Mouse (Mus musculus) liver, embryonic 15.5 days (tissue): Measurements from ENCODE around the gene Nlk. TPM values are rescaled to one million over a fixed set of nuclear protein-coding genes. Genes with fewer than 3 reads are reported as not detected.

ENCODE experiments used
- ATAC-seq: fragments of 200-750 bp; cut with Nextera tagmentation; 2 replicates; pipeline ENCODE4 v1.8.0; 2017; ENCODE audit warnings: moderate number of reproducible peaks, mild to moderate bottlenecking, moderate library complexity; ENCODE audit not compliant: insufficient read depth
- H3K27ac ChIP-seq: fragments of 300-500 bp; sonication (generic); replicated peaks from 2 replicates; pipeline ENCODE4 v1.5.1; 2015; ENCODE audit warnings: mild to moderate bottlenecking, inconsistent platforms
- H3K27me3 ChIP-seq: fragments of 300-500 bp; sonication (generic); 2 replicates; pipeline ENCODE4 v1.6.1; 2015; ENCODE audit warnings: mild to moderate bottlenecking, inconsistent platforms
- H3K36me3 ChIP-seq: fragments of 300-500 bp; sonication (generic); replicated peaks from 2 replicates; pipeline ENCODE4 v1.6.1; 2015; ENCODE audit warnings: moderate library complexity, mild to moderate bottlenecking, inconsistent platforms
- H3K4me1 ChIP-seq: fragments of 300-500 bp; sonication (generic); replicated peaks from 2 replicates; pipeline ENCODE4 v1.6.1; 2015; ENCODE audit warnings: inconsistent platforms
- H3K4me2 ChIP-seq: fragments of 300-500 bp; sonication (generic); 2 replicates; pipeline ENCODE4 v1.6.1; 2015; ENCODE audit warnings: moderate library complexity, mild to moderate bottlenecking, inconsistent platforms
- H3K4me3 ChIP-seq: fragments of 300-500 bp; sonication (generic); replicated peaks from 2 replicates; pipeline ENCODE4 v1.5.1; 2015; ENCODE audit warnings: mild to moderate bottlenecking, inconsistent platforms
- H3K9ac ChIP-seq: fragments of 300-500 bp; sonication (generic); 2 replicates; pipeline ENCODE4 v1.6.1; 2015; ENCODE audit warnings: moderate library complexity, mild to moderate bottlenecking, inconsistent platforms
- H3K9me3 ChIP-seq: fragments of 300-500 bp; sonication (generic); replicated peaks from 2 replicates; pipeline ENCODE4 v1.6.1; 2016; ENCODE audit warnings: inconsistent platforms
- WGBS: fragments of 180-500 bp; shearing (Covaris S2); methylation state at CpG from one replicate; pipeline ENCODE4 v1.1.7; 2015; ENCODE audit warnings: mixed read lengths; ENCODE audit not compliant: insufficient replicate concordance; 5-methylcytosine and 5-hydroxymethylcytosine counted together
- polyA plus RNA-seq: library from polyadenylated mRNA; unstranded; fragments of >200 nt; fragmentation: Nextera tagmentation; extraction: Ambion mirVana; gene quantifications from 2 replicates; pipeline ENCODE4 v1.2.1, GENCODE M21; 2015

Gene Nlk
- 3.3 and 4.1 TPM in 2 replicates for polyA plus RNA-seq

DNA sequence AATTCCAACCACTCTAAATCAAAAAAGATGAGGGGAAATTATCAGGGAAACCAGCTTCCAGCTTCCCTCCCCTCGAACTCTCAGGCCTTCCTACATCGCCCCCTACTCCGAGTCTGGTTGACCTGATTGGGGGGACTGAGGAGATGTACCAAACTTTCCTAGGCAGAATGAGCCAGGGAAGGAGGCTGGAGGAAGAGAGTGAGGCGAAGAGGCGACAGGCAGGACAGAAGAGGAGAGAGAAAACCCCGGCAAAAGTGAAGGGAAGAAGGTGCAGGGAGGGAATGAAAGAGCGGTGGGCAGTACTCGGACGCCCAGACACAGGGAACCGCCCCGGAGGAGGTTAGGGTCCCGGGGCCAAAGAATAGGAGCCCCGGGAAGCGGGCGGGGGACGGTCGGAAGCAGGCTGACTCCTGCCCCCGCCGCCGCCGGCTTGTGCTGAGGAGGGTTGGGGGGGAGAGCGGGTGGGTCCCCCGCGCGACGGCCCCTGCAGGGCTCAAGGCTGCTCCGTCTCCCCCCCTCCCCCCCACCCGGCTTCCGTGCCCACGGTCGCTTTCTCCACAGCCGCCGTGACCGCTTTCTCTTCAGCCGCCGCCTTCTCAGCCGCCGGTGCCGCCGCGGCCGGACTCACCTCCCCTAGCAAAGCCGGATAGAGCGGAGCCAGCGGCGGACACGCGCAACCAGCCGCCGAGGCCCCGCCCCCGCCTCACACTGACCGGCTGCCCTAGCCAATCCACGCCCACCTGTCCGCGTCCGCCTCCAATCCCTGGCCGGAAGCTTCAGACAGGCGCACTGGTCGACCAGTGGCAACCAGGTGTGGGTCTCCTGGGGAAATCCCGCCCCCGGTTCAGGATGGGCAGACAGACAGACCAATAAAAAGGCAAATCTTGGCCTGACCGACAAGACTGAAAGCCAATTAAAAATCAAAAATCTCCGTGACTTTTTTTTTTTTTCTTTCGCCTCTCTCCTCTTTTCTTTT lies at the start of gene Nlk:
Gene Nlk (minus strand): TSS at position 597 of the 976 bp plus-strand sequence.
- under 1% methylated on average over 64 of the region's 65 CpGs for WGBS
- Histone ChIP-seq H3K4me3 (peak within 1 kb of the TSS; percentile 85), H3K27me3 (peaks cover 11% of the 10 kb centered on the region), H3K9ac (peak within 1 kb of the TSS; percentile 81), H3K9me3 (no peaks in the 10 kb centered on the region), H3K36me3 (no peaks in the 10 kb centered on the region), H3K27ac (peak within 1 kb of the TSS; percentile 72), H3K4me1 (peaks cover 24% of the 10 kb centered on the region), H3K4me2 (peak within 1 kb of the TSS; percentile 96)
- peak; percentile 100 for ATAC-seq

DNA sequence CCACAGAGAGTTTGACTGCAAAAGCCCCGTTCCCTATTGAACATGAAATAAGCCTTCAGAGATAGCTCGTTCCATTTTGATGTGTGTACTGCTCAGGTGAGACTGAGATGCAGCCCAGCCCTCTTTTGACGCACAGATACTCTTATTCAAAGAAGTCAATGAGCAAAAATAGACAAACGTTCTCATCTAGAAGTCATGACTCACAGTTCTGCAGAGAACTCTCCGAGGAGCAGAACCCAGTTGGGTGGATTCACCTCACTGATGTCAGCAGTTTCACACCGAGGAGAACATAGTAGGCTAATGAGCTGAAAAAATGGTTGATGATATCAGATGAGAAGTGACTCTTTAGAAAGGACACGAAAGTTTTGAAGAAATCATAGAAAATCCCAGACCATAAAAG lies 49.1 kb upstream of the Nlk start:
- Histone ChIP-seq H3K4me1 (peaks cover 9% of the 10 kb centered on the region), H3K4me2 (no peak overlapping the region), H3K36me3 (peaks cover 7% of the 10 kb centered on the region; the same call in 1 of the 2 replicates), H3K4me3 (no peak overlapping the region), H3K9ac (no peak overlapping the region), H3K27me3 (no peaks in the 10 kb centered on the region), H3K27ac (no peak overlapping the region), H3K9me3 (no peaks in the 10 kb centered on the region)
- no peak for ATAC-seq
- 69% methylated on average over 7 of the region's 7 CpGs for WGBS

DNA sequence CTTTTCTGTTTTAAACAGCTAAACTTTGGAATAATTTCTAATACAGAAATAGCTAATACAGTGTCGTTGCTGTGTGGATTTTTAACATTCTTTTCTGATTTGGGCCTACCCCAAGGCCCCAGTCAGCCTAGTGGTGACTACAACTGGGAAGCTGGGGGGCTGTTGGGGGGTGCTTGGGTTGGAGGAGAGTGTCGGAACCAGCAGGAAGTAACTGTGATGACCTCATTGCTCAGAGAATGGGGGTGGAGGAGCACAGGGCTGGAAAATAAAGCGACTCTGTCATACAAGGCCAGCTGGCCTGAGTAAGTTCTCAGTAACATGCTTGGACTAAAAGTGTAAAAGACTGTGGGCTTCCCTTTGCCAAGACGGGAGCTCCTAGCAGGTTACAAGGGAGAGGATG lies 48.3 kb upstream of the Nlk start:
- Histone ChIP-seq H3K4me3 (no peak overlapping the region), H3K9me3 (no peaks in the 10 kb centered on the region), H3K4me1 (peaks cover 1% of the 10 kb centered on the region), H3K36me3 (peaks cover 7% of the 10 kb centered on the region; the same call in 1 of the 2 replicates), H3K4me2 (no peak overlapping the region), H3K9ac (no peak overlapping the region), H3K27me3 (no peaks in the 10 kb centered on the region), H3K27ac (no peak overlapping the region)
- 51% methylated on average over 4 of the region's 4 CpGs for WGBS
- ATAC-seq = no peak

DNA sequence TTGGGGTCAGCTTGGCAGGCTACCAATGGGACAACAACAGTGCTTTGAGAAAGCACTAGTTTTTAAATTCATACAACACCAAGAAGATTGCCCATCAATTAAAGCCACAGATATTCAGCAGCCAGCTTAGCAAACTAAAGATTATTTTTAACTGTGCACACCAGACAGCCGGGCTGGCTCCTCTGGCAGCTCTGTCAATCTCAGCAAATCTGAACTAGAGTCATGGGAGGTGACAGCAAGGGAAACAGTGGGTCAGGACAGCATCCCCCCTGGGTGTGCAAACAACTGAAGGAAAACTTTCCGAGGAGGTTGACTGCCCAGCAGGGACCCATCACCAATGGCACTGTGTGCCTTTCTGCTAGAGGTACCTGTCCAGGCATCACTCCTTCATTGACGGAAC lies 45.3 kb upstream of the Nlk start:
- WGBS = 56% methylated on average over 3 of the region's 3 CpGs
- Histone ChIP-seq H3K27me3 (no peaks in the 10 kb centered on the region), H3K4me3 (no peak overlapping the region), H3K27ac (no peak overlapping the region), H3K4me1 (no peaks in the 10 kb centered on the region), H3K9me3 (no peaks in the 10 kb centered on the region), H3K9ac (no peak overlapping the region), H3K4me2 (no peak overlapping the region), H3K36me3 (no peaks in the 10 kb centered on the region)
- ATAC-seq = no peak

DNA sequence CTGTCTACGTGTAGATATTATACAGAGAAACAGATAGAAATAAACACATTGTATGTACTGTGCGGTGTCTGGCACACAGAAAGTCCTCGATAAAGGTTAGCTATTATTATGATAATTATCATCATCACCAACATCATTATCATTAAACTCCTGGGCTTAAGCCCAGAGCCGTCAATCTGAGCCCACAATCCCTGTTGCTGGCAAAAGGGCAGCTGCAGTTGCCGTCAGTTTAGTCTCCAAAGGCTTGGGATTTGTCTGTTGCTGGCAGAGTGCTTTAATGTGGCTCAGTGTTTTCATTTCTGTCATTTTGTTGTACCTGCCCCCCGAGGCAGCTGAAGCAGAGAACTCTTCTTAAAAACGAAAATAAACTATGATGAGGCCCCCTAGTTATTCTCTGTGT lies 44.8 kb upstream of the Nlk start:
- Histone ChIP-seq H3K9ac (no peak overlapping the region), H3K4me2 (no peak overlapping the region)
- WGBS = 53% methylated on average over 7 of the region's 7 CpGs

DNA sequence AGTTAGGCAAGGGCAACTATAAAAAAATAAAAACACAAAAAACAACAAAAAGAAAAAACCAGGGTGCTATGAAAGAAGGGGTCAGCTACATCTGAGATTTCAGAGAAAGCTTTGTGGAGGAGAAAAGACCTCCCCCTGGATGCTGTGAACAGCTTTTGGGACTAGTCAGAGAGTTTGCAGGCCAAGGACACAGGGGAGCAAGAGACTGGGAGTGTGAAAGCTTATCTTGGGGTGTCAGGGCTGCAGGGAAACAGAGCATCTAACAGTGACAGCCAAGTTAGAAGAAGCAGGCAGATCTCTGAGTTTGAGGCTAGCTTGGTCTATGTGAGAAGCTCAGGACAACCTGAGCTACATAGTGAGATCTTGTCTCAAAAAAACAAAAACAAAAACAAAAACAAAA lies 42.2 kb upstream of the Nlk start:
- Histone ChIP-seq H3K4me1 (no peaks in the 10 kb centered on the region), H3K36me3 (no peaks in the 10 kb centered on the region)
- ATAC-seq = no peak

More for the DNA sequence above, 44.8 kb upstream of the Nlk start:
- no peaks in the 10 kb centered on the region for H3K9me3 ChIP-seq
- no peak overlapping the region for H3K27ac ChIP-seq
- no peaks in the 10 kb centered on the region for H3K27me3 ChIP-seq
- ATAC-seq = no peak
- H3K4me3 ChIP-seq = no peak overlapping the region
- H3K4me1 ChIP-seq = no peaks in the 10 kb centered on the region
- H3K36me3 ChIP-seq = no peaks in the 10 kb centered on the region

DNA sequence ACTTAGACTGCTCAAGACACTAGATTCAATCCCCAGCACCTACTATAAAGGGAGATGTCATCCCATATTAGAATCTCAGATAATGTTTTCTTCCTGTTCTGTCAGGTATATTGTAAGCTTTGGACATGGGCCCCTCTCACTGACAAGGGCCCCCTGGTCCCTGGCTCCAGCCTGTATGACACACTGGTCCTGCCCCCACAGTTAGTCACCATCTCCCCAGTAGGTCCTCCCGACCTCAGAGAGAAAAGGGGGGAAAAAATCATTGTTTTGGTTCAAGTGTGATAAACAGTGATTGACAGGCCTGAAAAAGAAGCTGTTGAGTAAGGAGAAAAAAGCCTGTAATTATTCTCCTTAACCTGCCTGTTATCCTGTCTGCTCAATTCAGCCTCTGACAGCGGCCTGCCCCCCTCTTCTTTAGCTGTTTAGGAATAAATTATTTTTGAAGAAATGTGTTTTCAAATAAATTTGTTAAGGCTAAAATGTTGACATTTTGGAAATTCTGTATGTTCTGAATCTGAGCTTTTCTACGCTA lies 39.8 kb upstream of the Nlk start:
- Histone ChIP-seq H3K9ac (no peak overlapping the region), H3K27me3 (no peaks in the 10 kb centered on the region), H3K4me3 (no peak overlapping the region), H3K4me1 (peaks cover 7% of the 10 kb centered on the region), H3K4me2 (no peak overlapping the region), H3K27ac (no peak overlapping the region), H3K9me3 (no peaks in the 10 kb centered on the region), H3K36me3 (no peaks in the 10 kb centered on the region)
- ATAC-seq = no peak
- WGBS = 54% methylated on average over 3 of the region's 3 CpGs

More for the DNA sequence above, 42.2 kb upstream of the Nlk start:
- Histone ChIP-seq H3K4me3 (no peak overlapping the region), H3K27me3 (no peaks in the 10 kb centered on the region), H3K4me2 (no peak overlapping the region), H3K9me3 (no peaks in the 10 kb centered on the region), H3K9ac (no peak overlapping the region), H3K27ac (no peak overlapping the region)

DNA sequence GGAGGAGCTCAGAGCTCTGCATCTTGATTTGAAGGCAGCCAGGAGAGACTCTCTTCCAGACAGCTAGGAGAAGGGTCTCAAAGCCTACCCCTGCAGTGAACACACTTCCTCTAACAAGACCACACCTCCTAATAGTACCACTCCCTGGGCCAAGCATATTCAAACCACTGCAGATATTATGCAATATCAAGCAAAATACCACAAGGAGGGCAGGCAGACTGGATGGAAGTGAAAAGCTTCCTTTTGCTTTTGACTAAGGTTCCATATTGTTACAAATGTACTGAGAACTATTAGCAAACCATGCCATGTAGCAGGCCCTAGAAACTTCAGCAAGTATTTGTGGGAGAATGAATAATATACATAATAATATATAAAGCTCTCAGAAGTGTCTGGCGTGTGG lies 38.0 kb upstream of the Nlk start:
- H3K27me3 ChIP-seq = no peaks in the 10 kb centered on the region
- H3K4me1 ChIP-seq = peaks cover 7% of the 10 kb centered on the region
- no peaks in the 10 kb centered on the region for H3K9me3 ChIP-seq
- no peak overlapping the region for H3K27ac ChIP-seq
- no peak for ATAC-seq
- H3K36me3 ChIP-seq = no peaks in the 10 kb centered on the region
- 75% methylated on average over 1 of the region's 1 CpGs for WGBS
- H3K4me2 ChIP-seq = no peak overlapping the region
- no peak overlapping the region for H3K9ac ChIP-seq
- H3K4me3 ChIP-seq = no peak overlapping the region

DNA sequence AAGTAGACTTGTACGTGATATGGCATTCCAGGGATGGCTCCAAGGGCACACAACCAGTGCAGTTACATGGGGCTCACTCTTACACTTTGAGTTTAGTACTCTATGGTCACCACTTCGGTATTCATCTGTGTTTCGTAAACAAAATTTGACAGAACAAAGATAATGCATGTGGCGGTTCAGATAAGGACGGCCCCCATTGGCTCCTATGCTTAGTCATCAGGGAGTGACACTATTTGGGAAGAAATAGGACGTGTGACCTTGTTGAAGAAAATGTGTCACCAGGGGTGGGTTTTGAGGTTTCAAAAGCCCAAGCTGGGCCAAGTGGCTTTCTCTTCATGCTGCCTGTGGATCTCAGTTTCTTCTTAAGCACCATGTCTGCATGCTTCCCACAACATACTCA lies 35.4 kb upstream of the Nlk start:
- peaks cover 7% of the 10 kb centered on the region for H3K4me1 ChIP-seq
- H3K27me3 ChIP-seq = no peaks in the 10 kb centered on the region
- H3K9ac ChIP-seq = no peak overlapping the region
- no peaks in the 10 kb centered on the region for H3K36me3 ChIP-seq
- 46% methylated on average over 6 of the region's 6 CpGs for WGBS
- H3K4me2 ChIP-seq = peak overlapping the region; percentile 20; the same call in 1 of the 2 replicates
- no peaks in the 10 kb centered on the region for H3K9me3 ChIP-seq
- no peak overlapping the region for H3K4me3 ChIP-seq
- ATAC-seq = peak; percentile 37; the same call in 1 of the 2 replicates
- H3K27ac ChIP-seq = no peak overlapping the region

DNA sequence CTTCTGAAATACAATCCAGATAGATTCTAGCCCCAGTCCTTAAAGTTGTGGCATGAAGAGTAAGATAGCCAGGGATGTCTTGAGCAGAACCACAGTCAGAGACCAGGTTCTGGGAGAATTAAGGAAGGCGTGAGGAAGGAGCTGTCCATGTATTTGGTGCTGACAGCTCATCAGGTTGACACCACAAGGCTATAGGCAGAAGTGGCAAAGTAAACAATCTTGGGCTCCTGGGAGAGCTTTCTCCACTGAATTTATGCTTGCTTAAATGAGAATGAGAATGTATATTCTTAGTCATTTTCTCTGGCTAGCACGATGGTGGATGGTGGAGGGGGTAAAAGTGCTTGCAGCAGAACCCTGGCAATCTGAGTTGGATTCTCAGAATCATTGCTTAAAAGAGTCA lies 33.7 kb upstream of the Nlk start:
- Histone ChIP-seq H3K4me3 (no peak overlapping the region), H3K27me3 (no peaks in the 10 kb centered on the region), H3K9me3 (no peaks in the 10 kb centered on the region), H3K27ac (no peak overlapping the region), H3K4me2 (no peak overlapping the region), H3K4me1 (peaks cover 7% of the 10 kb centered on the region), H3K36me3 (no peaks in the 10 kb centered on the region), H3K9ac (no peak overlapping the region)
- ATAC-seq = no peak
- WGBS = 19% methylated on average over 2 of the region's 2 CpGs

DNA sequence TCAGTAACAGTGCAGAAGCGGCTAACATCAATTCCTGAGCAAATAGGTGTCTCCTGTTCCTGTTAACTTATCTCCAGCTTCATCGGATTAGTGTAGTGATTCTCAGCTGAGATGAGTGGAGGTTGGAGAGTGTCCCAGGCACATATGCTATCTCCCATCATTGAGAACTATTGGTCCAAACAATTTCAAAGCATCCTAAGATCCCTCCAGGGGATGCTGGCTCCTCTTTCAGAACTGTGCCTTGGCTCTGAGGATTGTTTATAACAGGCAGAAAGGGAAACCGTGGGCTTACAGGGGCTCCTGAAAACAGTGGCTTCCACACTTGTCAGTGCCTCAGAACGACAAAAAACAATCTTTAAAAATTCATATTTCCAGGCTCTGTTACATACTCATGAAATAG lies 30.9 kb upstream of the Nlk start:
- no peak for ATAC-seq
- H3K36me3 ChIP-seq = no peaks in the 10 kb centered on the region
- H3K9me3 ChIP-seq = no peaks in the 10 kb centered on the region
- no peak overlapping the region for H3K4me3 ChIP-seq
- H3K9ac ChIP-seq = no peak overlapping the region
- 50% methylated on average over 4 of the region's 4 CpGs for WGBS
- H3K4me1 ChIP-seq = peaks cover 7% of the 10 kb centered on the region
- no peak overlapping the region for H3K4me2 ChIP-seq
- H3K27ac ChIP-seq = no peak overlapping the region
- H3K27me3 ChIP-seq = no peaks in the 10 kb centered on the region
